In genomic region chr11:57962382-57963285, GRCm38 (mm10) we compare ENCODE assay signal across 8 mouse cellular contexts. TPM values are rescaled to one million over a fixed set of nuclear protein-coding genes. Genes with fewer than 3 reads are reported as not detected.
DNase-seq lines count a peak whose midpoint lies in the region; ATAC-seq and TF ChIP-seq lines count a peak whose summit lies in the region.

No protein-coding gene starts in this region.

- intact Hi-C loops in heart, postnatal 14 days (cut with DNase I), result loop anchor here (2.0 to 5.0 kb wide), 2 partner anchors 48 to 140 kb away; partner anchors contain the start of gene Cnot8

- in situ Hi-C loops in ES-E14 (cut with MboI; ENCODE audit: low sequenced_read_pairs in 2 of 2, unreplicated experiment in 2 of 2), result no loop called here

- H3K9me3 ChIP-seq in ES-E14 (ENCODE audit: control insufficient read depth, insufficient read depth, low read depth, low read length), result no peaks in the 10 kb centered on the region
- H3K9me3 ChIP-seq in forebrain, embryonic 14.5 days (replicated peaks; ENCODE audit: control insufficient read depth, low read length), result no peaks in the 10 kb centered on the region
- H3K9me3 ChIP-seq in liver, postnatal 0 days (ENCODE audit: low read length), result no peaks in the 10 kb centered on the region
- no peaks in the 10 kb centered on the region for H3K9me3 ChIP-seq in neural tube, embryonic 13.5 days

- H3K4me2 ChIP-seq in forebrain, embryonic 14.5 days (ENCODE audit: low read length), result peak overlapping the region; percentile 71
- H3K4me2 ChIP-seq in liver, postnatal 0 days (ENCODE audit: low read depth, low read length), result peak overlapping the region; percentile 81
- peak overlapping the region; percentile 77 for H3K4me2 ChIP-seq in neural tube, embryonic 13.5 days

- DNase-seq in ES-E14 (ENCODE audit: low read depth, low spot score), result peak; percentile 76
- peak; percentile 81 for DNase-seq in cerebellum, adult 11 months
- DNase-seq in forebrain, embryonic 14.5 days (ENCODE audit: low spot score), result peak; percentile 94
- peak; percentile 77 to 83 for DNase-seq in heart, postnatal 14 days
- peak; percentile 83 for DNase-seq in layer of hippocampus, adult 11-12 months (ENCODE audit: low spot score)
- DNase-seq in liver, postnatal 0 days, result peak; percentile 87
- peak; percentile 41 for DNase-seq in telencephalon, adult 2 months (ENCODE audit: low read depth, low spot score)

- peak; percentile 50; the same call in 1 of the 2 replicates for TF ChIP-seq EP300 in liver, postnatal 0 days (IDR thresholded peaks at IDR 0.05; ENCODE audit: low read depth)

- H3K9ac ChIP-seq in ES-E14 (ENCODE audit: insufficient read depth, low read depth, low read length, poor library complexity, severe bottlenecking), result peak overlapping the region; percentile 70
- peak overlapping the region; percentile 85 for H3K9ac ChIP-seq in forebrain, embryonic 14.5 days (ENCODE audit: low read length)
- H3K9ac ChIP-seq in liver, postnatal 0 days (replicated peaks), result peak overlapping the region; percentile 70
- H3K9ac ChIP-seq in neural tube, embryonic 13.5 days, result peak overlapping the region; percentile 85

- H3K27me3 ChIP-seq in forebrain, embryonic 14.5 days (replicated peaks; ENCODE audit: control insufficient read depth, insufficient read depth, low read length), result no peaks in the 10 kb centered on the region
- H3K27me3 ChIP-seq in liver, postnatal 0 days (ENCODE audit: insufficient read depth, low read length), result no peaks in the 10 kb centered on the region
- H3K27me3 ChIP-seq in neural tube, embryonic 13.5 days, result no peaks in the 10 kb centered on the region

- H3K4me1 ChIP-seq in ES-E14 (ENCODE audit: control insufficient read depth in 2 of 2, insufficient read depth in 2 of 2, low read length in 2 of 2, poor library complexity in 1 of 2), result peaks cover 0 to 20% of the 10 kb centered on the region in 2 experiments; a peak in 2 of 4 replicates
- H3K4me1 ChIP-seq in forebrain, embryonic 14.5 days (ENCODE audit: control insufficient read depth, insufficient read depth, low read length), result peaks cover 6% of the 10 kb centered on the region; the same call in 1 of the 2 replicates
- H3K4me1 ChIP-seq in liver, postnatal 0 days (ENCODE audit: insufficient read depth), result peaks cover 47% of the 10 kb centered on the region
- peaks cover 14% of the 10 kb centered on the region for H3K4me1 ChIP-seq in neural tube, embryonic 13.5 days (replicated peaks)

- ATAC-seq in forebrain, embryonic 14.5 days, result peak; percentile 95
- ATAC-seq in liver, postnatal 0 days, result peak; percentile 88
- peak; percentile 97 for ATAC-seq in neural tube, embryonic 13.5 days (ENCODE audit: low read depth)

- H3K36me3 ChIP-seq in ES-E14 (ENCODE audit: control insufficient read depth, insufficient read depth, low read length, poor library complexity, severe bottlenecking), result no peaks in the 10 kb centered on the region
- H3K36me3 ChIP-seq in forebrain, embryonic 14.5 days (ENCODE audit: control insufficient read depth, insufficient read depth, low read length), result no peaks in the 10 kb centered on the region
- no peaks in the 10 kb centered on the region for H3K36me3 ChIP-seq in liver, postnatal 0 days (replicated peaks; ENCODE audit: insufficient read depth, low read length)
- H3K36me3 ChIP-seq in neural tube, embryonic 13.5 days, result no peaks in the 10 kb centered on the region

- under 1% methylated on average over 40 of the region's 40 CpGs for WGBS in forebrain, embryonic 14.5 days
- 2% methylated on average over 40 of the region's 40 CpGs for WGBS in liver, postnatal 0 days (ENCODE audit: insufficient replicate concordance)
- under 1% methylated on average over 40 of the region's 40 CpGs for WGBS in neural tube, embryonic 13.5 days

- TF ChIP-seq CTCF in liver, postnatal 0 days (IDR thresholded peaks at IDR 0.05; ENCODE audit: low read depth), result no peak

- peak overlapping the region; percentile 42 to 55 for H3K4me3 ChIP-seq in ES-E14 (ENCODE audit: insufficient read depth in 1 of 2, low read depth in 1 of 2, low read length in 2 of 2, poor library complexity in 1 of 2, severe bottlenecking in 1 of 2)
- peak overlapping the region; percentile 50 for H3K4me3 ChIP-seq in forebrain, embryonic 14.5 days (ENCODE audit: low read depth, low read length)
- peak overlapping the region; percentile 62 for H3K4me3 ChIP-seq in liver, postnatal 0 days (ENCODE audit: low read depth, low read length)
- peak overlapping the region; percentile 48 for H3K4me3 ChIP-seq in neural tube, embryonic 13.5 days

- peak overlapping the region; percentile 46 for H3K27ac ChIP-seq in ES-E14 (ENCODE audit: insufficient read depth, low read depth, low read length, poor library complexity, severe bottlenecking)
- peak overlapping the region; percentile 79 for H3K27ac ChIP-seq in forebrain, embryonic 14.5 days (ENCODE audit: low read depth, low read length)
- peak overlapping the region; percentile 85 for H3K27ac ChIP-seq in liver, postnatal 0 days (ENCODE audit: low read depth)
- H3K27ac ChIP-seq in neural tube, embryonic 13.5 days (replicated peaks), result peak overlapping the region; percentile 93

TF ChIP-seq in ES-E14, 5 proteins besides CTCF, POLR2A, EP300 and RAD21:
- peak; percentile 64; the same call in 1 of the 2 replicates for TF ChIP-seq MAFK (IDR thresholded peaks at IDR 0.05; ENCODE audit: insufficient read depth, low read depth, low read length)
- no peak for TF ChIP-seq HCFC1 (IDR thresholded peaks at IDR 0.05; ENCODE audit: borderline replicate concordance, insufficient read depth, low read length)

RNA-seq across cellular contexts. Expression of gene Larp1, which starts 46.2 kb away (rescaled TPM):
- 90.1 and 100 TPM in 2 replicates for total RNA-seq in ES-E14 (2012; rRNA removed)
- polyA plus RNA-seq in forebrain, embryonic 14.5 days (2014; fragmentation: Nextera tagmentation; extraction: Ambion mirVana), result 11.8 and 14.7 TPM in 2 replicates
- total RNA-seq in heart, postnatal 14 days (2021), result 10 to 100 TPM; 49.8 to 52.8 TPM
- 10.8 and 11.0 TPM in 2 replicates for polyA plus RNA-seq in liver, postnatal 0 days (2015; fragmentation: Nextera tagmentation; extraction: Ambion mirVana)
- polyA plus RNA-seq in neural tube, embryonic 13.5 days (2015; fragmentation: Nextera tagmentation; extraction: Ambion mirVana), result 16.2 and 18.3 TPM in 2 replicates

Comparison
In these comparisons a context has a peak if more than half of its experiments do, and no peak if none do; other contexts are left out.
1. Peak in every context shown above with its lines: DNase-seq, ATAC-seq, H3K4me3 ChIP-seq and H3K27ac ChIP-seq.
2. DNase-seq: peak in every context shown above with its lines; median percentile 94 in forebrain, embryonic 14.5 days; 87 in liver, postnatal 0 days; 83 in layer of hippocampus, adult 11-12 months; 81 in cerebellum, adult 11 months; 80 in heart, postnatal 14 days; 76 in ES-E14; 41 in telencephalon, adult 2 months.